Mouse (Mus musculus) heart, postnatal 0 days (tissue): ENCODE results near the gene Selp. TPM values are rescaled to one million over a fixed set of nuclear protein-coding genes. Genes with fewer than 3 reads are reported as not detected.

Source experiments
- ATAC-seq: fragments of 200-750 bp; cut with Nextera tagmentation; 2 replicates; pipeline ENCODE4 v1.8.0; 2017; ENCODE audit warnings: low read depth, moderate number of reproducible peaks, moderate library complexity; ENCODE audit not compliant: insufficient read depth
- DNase-seq: peaks from one replicate; pipeline ENCODE4 v3.0.0-alpha.2; 2016; ENCODE audit warnings: low spot score
- H3K27ac ChIP-seq: fragments of 300-500 bp; sonication (generic); 2 replicates; pipeline ENCODE4 v1.5.1; 2014; ENCODE audit warnings: low read depth, mild to moderate bottlenecking
- H3K27me3 ChIP-seq: fragments of 300-500 bp; sonication (generic); 2 replicates; pipeline ENCODE4 v1.6.1; 2014; ENCODE audit warnings: low read length, mixed read lengths; ENCODE audit not compliant: control insufficient read depth, insufficient read depth
- H3K36me3 ChIP-seq: fragments of 300-500 bp; sonication (generic); replicated peaks from 2 replicates; pipeline ENCODE4 v1.6.1; 2014; ENCODE audit warnings: low read length, mixed read lengths; ENCODE audit not compliant: control insufficient read depth, insufficient read depth
- H3K4me1 ChIP-seq: fragments of 300-500 bp; sonication (generic); 2 replicates; pipeline ENCODE4 v1.6.1; 2014; ENCODE audit warnings: antibody characterized with exemption; ENCODE audit not compliant: control insufficient read depth, insufficient read depth
- H3K4me2 ChIP-seq: fragments of 300-500 bp; sonication (generic); 2 replicates; pipeline ENCODE4 v1.6.1; 2014; ENCODE audit warnings: low read depth, mild to moderate bottlenecking, low read length, moderate library complexity
- H3K4me3 ChIP-seq: fragments of 300-500 bp; sonication (generic); 2 replicates; pipeline ENCODE4 v1.5.1; 2014; ENCODE audit warnings: low read depth, low read length
- H3K9ac ChIP-seq: fragments of 300-500 bp; sonication (generic); replicated peaks from 2 replicates; pipeline ENCODE4 v1.6.1; 2014; ENCODE audit warnings: low read depth, low read length, mixed read lengths
- H3K9me3 ChIP-seq: fragments of 300-500 bp; sonication (generic); replicated peaks from 2 replicates; pipeline ENCODE4 v1.6.1; 2016; ENCODE audit warnings: low read length; ENCODE audit not compliant: control insufficient read depth
- CTCF ChIP-seq: IDR thresholded peaks from 2 replicates; pipeline ENCODE4 v1.5.1; 2016; ENCODE audit warnings: antibody characterized with exemption, control low read depth, low read depth
- EP300 ChIP-seq: IDR thresholded peaks from 2 replicates; pipeline ENCODE4 v1.6.1; 2016; ENCODE audit warnings: antibody characterized with exemption, low read depth
- WGBS: fragments of 180-500 bp; shearing (Covaris S2); extraction: QIAGEN DNeasy Blood & Tissue Kit; methylation state at CpG from one replicate; pipeline ENCODE4 v1.1.7; 2014; 5-methylcytosine and 5-hydroxymethylcytosine counted together
- polyA plus RNA-seq: library from polyadenylated mRNA; unstranded; fragments of >200 nt; fragmentation: Nextera tagmentation; extraction: Ambion mirVana; gene quantifications from 2 replicates; pipeline ENCODE4 v1.2.1, GENCODE M21; 2015
- total RNA-seq: library from RNA; depleted of rRNA; stranded (reverse); fragments of >200 nt; gene quantifications from 2 replicates; pipeline ENCODE4 v1.2.3, GENCODE M21; 2014; ENCODE audit warnings: low replicate concordance

Gene Selp
- total and polyA plus RNA-seq, 2 experiments from 2014 or later: 0.51 TPM; not detected in 1

- no peaks in the 10 kb centered on the region for H3K9me3 ChIP-seq
- no peak overlapping the region for H3K27ac ChIP-seq
- TF ChIP-seq CTCF (no peak), EP300 (no peak)
- ATAC-seq (no peak), DNase-seq (no peak)
- no peaks in the 10 kb centered on the region for H3K4me1 ChIP-seq
- H3K4me2 ChIP-seq: no peak overlapping the region
- no peaks in the 10 kb centered on the region for H3K27me3 ChIP-seq
- 66% methylated on average over 5 of the region's 5 CpGs for WGBS
- no peaks in the 10 kb centered on the region for H3K36me3 ChIP-seq
- no peak overlapping the region for H3K4me3 ChIP-seq
- no peak overlapping the region for H3K9ac ChIP-seq
Observed at GRCm38 (mm10) chr1:164162745-164163144, 47.7 kb downstream of the Selp start.

DNA sequence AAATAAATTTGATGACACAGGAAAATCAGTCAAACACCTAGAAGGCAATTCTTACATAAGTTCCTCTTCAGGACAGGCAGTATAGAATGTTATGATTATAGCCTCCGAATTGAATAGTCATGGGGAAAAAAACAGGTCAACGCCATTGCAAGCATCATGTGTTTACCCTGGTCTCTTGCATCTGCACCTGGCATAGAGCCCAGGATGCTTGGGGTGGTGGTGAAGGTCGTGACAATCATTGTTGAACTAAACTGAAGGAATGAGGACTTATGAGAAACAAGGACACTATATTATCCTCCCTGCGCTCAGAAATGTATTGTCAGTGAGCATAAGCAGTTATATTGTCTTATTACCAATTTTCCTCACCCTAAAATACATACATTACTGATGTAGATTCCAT lies 53.8 kb downstream of the Selp start:
- Histone ChIP-seq H3K4me2 (no peak overlapping the region), H3K9me3 (no peaks in the 10 kb centered on the region), H3K27ac (no peak overlapping the region), H3K4me3 (no peak overlapping the region), H3K9ac (no peak overlapping the region), H3K27me3 (no peaks in the 10 kb centered on the region), H3K4me1 (no peaks in the 10 kb centered on the region), H3K36me3 (no peaks in the 10 kb centered on the region)
- 67% methylated on average over 4 of the region's 4 CpGs for WGBS
- DNase-seq (no peak), ATAC-seq (no peak)
- no peak for TF ChIP-seq CTCF
- no peak for TF ChIP-seq EP300

- Histone ChIP-seq H3K36me3 (no peaks in the 10 kb centered on the region), H3K27ac (no peak overlapping the region), H3K9ac (no peak overlapping the region), H3K4me1 (no peaks in the 10 kb centered on the region), H3K27me3 (no peaks in the 10 kb centered on the region), H3K4me3 (no peak overlapping the region), H3K4me2 (no peak overlapping the region), H3K9me3 (no peaks in the 10 kb centered on the region)
- TF ChIP-seq CTCF: no peak
- TF ChIP-seq EP300: no peak
- no peak for DNase-seq
- no peak for ATAC-seq
- WGBS: 44% methylated on average over 2 of the region's 2 CpGs
Observed at GRCm38 (mm10) chr1:164170434-164170833, 55.4 kb downstream of the Selp start.

- H3K9ac ChIP-seq: no peak overlapping the region
- DNase-seq (no peak), ATAC-seq (no peak)
- H3K9me3 ChIP-seq: no peaks in the 10 kb centered on the region
- no peak overlapping the region for H3K4me3 ChIP-seq
- H3K27ac ChIP-seq: no peak overlapping the region
- H3K4me2 ChIP-seq: no peak overlapping the region
- H3K4me1 ChIP-seq: no peaks in the 10 kb centered on the region
- TF ChIP-seq CTCF (no peak), EP300 (no peak)
- H3K36me3 ChIP-seq: no peaks in the 10 kb centered on the region
- H3K27me3 ChIP-seq: no peaks in the 10 kb centered on the region
- WGBS: 65% methylated on average over 4 of the region's 4 CpGs
Observed at GRCm38 (mm10) chr1:164173145-164173544, 58.1 kb downstream of the Selp start.

- H3K27me3 ChIP-seq: no peaks in the 10 kb centered on the region
- no peak overlapping the region for H3K4me2 ChIP-seq
- no peaks in the 10 kb centered on the region for H3K9me3 ChIP-seq
- ATAC-seq (no peak), DNase-seq (no peak)
- no peak overlapping the region for H3K9ac ChIP-seq
- H3K36me3 ChIP-seq: no peaks in the 10 kb centered on the region
- H3K4me3 ChIP-seq: no peak overlapping the region
- H3K27ac ChIP-seq: no peak overlapping the region
- H3K4me1 ChIP-seq: no peaks in the 10 kb centered on the region
- no peak for TF ChIP-seq EP300
- no peak for TF ChIP-seq CTCF
Observed at GRCm38 (mm10) chr1:164176856-164177255, 61.8 kb downstream of the Selp start.

DNA sequence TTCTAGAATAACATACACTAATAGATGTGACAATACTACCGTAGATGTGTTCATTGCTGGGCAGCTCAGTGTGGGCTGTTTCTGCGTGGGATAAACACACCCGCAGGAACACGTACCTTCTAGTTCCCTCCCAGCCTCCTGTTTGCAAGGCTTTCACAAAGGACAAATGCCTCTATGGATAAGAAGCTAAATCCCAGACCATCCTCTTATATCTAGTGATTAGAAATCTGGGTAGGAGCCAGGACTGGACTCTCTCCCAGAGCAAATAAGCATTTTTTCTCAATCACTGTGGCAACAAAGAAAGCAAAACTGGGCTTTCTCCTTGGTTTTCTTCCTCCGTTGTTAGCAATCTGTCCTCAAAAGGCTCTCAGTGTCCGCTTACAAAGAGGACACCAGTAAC lies 63.4 kb downstream of the Selp start:
- Histone ChIP-seq H3K4me3 (no peak overlapping the region), H3K9ac (no peak overlapping the region), H3K4me2 (no peak overlapping the region), H3K27ac (no peak overlapping the region), H3K27me3 (no peaks in the 10 kb centered on the region), H3K9me3 (no peaks in the 10 kb centered on the region), H3K4me1 (no peaks in the 10 kb centered on the region), H3K36me3 (no peaks in the 10 kb centered on the region)
- 52% methylated on average over 6 of the region's 6 CpGs for WGBS
- ATAC-seq: no peak
- TF ChIP-seq CTCF: no peak
- peak; percentile 6 for DNase-seq
